Mouse (Mus musculus): ENCODE data around the gene Zdhhc24.
A peak's percentile ranks its signal among the peaks of the same experiment; 100 is the strongest.

DNA sequence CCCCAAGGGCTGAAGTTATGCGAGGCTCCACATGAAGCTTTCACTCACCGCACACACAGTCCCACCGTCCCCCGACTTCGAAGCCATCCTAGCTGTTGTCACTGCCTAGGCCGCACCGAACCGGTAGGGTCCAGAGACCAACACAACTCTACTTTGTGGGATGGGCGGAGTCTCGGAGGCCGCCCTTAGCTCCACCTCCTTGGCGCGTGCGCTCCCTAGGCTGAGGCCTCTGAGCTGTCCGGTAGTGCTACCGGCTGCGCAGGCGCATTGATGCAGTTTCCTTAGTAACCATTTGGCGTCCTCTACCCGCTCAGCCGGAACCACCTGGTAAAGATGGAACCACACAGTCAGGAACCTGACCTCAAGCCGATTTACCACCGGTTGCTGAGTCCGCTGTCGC, 39.3 kb upstream of the Zdhhc24 start, which contains the start of the genes Ccs and Ccdc87:
- TF ChIP-seq CTCF (IDR thresholded peaks at IDR 0.05; ENCODE audit: low read depth) (peak; percentile 43; the same call in 1 of the 2 replicates), EP300 (IDR thresholded peaks at IDR 0.05; ENCODE audit: low read depth) (no peak)

Data from liver, embryonic 14.5 days (tissue).